Mouse (Mus musculus) c-Kit-positive CD71-positive TER-119-positive erythroid progenitor cells, embryonic 14.5 days (primary cell): ENCODE measurements around the gene Sdk1.

Experiments
- DNase-seq: peaks from one replicate; pipeline ENCODE4 v3.0.0-alpha.2; 2013; ENCODE audit warnings: low spot score

Gene Sdk1

GRCm38 (mm10) chr5:141768761-141769515 is 527.6 kb downstream of the Sdk1 start:
- DNase-seq = no peak

- DNase-seq = no peak
Measured at GRCm38 (mm10) chr5:141771516-141771915, 530.2 kb downstream of the Sdk1 start.

DNA sequence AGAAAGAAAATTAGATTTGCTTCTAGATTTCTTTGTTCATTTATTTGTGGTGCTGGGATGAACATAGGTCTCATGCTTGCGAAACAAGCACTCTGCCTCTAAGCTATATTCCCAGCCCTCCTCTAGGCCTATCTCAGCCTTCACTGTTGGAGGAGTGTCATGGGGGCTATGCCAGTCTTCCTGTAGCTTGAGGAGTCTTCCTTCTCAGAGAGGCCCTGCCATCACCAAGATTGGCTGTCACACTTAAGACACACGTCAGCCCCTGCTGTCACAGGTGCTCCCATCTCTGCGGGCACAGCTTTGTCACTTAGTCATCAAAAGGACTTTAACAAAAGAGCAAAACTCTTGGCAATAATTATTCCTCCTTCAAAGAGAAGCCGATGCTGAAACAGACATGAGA is 536.9 kb downstream of the Sdk1 start:
- DNase-seq = no peak

- no peak for DNase-seq
Measured at GRCm38 (mm10) chr5:141781142-141781541, 539.9 kb downstream of the Sdk1 start.

- DNase-seq = no peak
Measured at GRCm38 (mm10) chr5:141782330-141782729, 541.0 kb downstream of the Sdk1 start.

GRCm38 (mm10) chr5:141783516-141783915 is 542.2 kb downstream of the Sdk1 start:
- DNase-seq = no peak

DNA sequence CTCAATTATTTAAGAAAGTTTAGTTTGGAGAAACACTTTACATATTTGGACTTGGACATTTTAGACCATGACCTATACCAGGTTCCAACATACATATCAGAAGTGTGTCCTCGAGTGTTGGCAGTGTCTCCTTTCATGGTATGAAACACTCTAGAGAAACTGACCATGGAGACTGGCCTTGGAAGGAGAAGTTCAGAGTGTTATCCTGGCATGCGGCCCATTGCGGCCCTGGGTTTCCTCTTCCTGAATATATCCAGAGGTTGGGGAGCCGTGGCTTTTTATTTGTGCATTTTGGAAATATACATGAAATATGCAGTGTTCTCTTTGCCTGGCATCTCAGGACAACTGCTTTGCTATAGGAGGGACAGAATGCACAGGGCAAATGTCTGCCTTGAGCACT is 552.6 kb downstream of the Sdk1 start:
- DNase-seq = no peak

GRCm38 (mm10) chr5:141823823-141824330 is 582.6 kb downstream of the Sdk1 start:
- DNase-seq = no peak

GRCm38 (mm10) chr5:141824739-141825379 is 583.6 kb downstream of the Sdk1 start:
- DNase-seq = no peak

- DNase-seq = no peak
Measured at GRCm38 (mm10) chr5:141835566-141835965, 594.3 kb downstream of the Sdk1 start.

- no peak for DNase-seq
Measured at GRCm38 (mm10) chr5:141836892-141837455, 595.7 kb downstream of the Sdk1 start.

- DNase-seq = no peak
Measured at GRCm38 (mm10) chr5:141844701-141845100, 603.4 kb downstream of the Sdk1 start.

DNA sequence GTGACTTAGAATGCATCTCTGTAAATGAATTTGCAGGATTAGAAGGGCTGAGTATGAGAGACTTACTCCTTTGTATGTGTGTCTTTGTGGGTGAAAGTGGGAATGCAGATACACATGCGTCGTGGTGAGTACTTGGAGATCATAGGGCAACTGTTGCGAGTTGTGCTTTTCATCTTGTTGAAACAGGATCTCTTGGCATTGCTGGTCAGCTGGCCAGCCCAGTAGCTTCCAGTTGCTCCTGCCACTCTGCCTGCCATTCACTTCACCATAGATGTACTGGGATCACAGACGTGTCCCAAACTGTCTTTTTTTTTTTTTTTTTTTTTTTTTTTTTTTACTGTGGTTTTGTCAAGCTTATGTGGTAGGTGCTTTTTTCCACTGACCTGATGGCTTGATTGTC is 606.4 kb downstream of the Sdk1 start:
- DNase-seq = no peak

DNA sequence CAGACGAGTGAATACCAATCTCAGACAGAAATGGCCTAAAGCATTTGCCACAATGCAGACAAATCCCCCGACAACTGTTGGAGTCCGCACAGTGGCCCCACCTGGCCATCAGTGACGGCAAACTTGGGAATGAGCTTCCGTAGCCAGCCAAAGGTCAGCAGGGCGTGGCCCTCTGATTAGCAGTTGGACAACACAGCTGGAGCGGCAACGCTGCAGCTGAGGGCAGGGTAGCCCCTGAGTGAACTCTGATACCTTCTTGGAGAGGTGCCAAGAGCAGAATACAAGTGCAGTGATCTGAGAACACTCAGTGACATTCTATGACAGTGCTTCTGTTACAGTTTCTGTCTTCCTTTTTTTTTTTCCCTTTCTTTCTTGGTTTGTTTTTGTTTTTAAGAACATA is 610.9 kb downstream of the Sdk1 start:
- DNase-seq = no peak

- no peak for DNase-seq
Measured at GRCm38 (mm10) chr5:141856447-141856846, 615.2 kb downstream of the Sdk1 start.

DNA sequence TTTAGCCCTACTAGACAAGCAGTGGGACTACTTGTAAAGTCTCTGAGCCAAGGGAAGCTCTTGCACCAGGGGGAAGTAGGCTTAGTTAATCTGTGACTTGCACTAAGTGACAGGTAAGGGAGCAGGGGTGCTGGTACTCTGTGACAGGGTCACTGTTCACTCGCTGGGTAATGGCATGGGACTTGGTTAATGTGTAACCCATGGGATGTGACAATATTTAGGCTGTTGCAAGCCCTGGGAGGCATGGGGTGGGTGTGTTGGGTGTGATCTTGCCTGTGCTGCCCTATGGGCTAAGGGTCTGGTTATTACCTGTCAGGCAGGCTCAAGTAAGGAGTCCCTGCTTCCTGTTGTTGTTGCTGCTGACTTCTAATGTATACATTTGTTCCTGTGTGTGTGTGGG is 616.5 kb downstream of the Sdk1 start:
- no peak for DNase-seq

DNA sequence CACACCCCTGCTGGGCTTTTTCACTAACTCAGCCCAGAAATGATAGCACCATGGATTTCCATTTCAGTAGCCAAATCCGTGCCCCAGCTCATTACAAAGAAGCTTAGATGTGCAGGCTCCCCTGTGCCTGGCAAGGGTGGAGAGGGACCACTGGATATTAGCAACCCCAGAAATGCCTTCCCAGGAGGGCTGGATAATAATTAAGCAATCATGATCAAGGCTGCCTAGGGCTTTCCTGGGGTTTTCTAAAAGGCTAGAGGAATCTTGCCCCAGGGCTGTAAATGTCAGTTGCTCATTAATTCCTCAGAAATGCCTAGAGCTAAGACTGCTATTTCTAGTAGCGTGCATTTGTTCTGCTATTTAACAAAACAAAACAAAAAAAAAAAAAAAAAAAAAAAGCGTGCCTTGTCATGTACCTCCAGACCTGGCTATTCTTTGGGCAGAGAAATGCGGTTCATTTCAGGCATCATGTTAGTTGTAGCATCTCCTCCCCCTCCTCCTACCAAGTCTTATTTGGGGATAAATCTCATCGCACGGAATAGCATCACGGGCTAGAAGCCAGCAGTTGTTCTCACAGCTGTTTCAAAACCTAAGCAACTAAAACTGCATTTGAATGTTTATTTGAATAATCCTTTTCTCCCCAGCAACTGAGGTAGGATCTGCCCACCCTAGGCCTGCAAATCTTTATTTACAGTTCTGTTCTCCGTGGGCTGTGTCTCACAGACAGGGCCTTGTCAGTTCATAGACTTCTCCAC is 617.3 kb downstream of the Sdk1 start:
- DNase-seq = no peak

DNA sequence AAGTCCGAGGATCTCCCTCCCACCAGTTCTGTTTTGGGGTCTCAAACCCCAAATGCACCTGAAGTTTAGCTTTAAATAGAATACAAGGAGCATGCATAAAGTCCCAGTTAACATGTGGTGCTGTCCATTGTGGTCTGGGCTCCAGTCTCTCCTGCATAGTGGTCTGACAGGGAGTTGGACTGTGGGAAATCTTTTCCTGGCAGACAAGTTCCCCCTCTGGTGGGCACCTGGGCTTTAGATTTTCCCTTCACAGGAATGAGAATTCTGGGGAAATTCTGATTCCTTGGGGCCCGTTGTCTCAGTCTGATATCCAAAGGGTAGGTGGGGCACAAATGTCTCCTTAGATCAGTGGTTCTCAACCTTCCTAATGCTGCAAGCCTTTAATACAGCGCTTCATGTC is 624.8 kb downstream of the Sdk1 start:
- DNase-seq = no peak

- no peak for DNase-seq
Measured at GRCm38 (mm10) chr5:141873751-141874150, 632.5 kb downstream of the Sdk1 start.

- no peak for DNase-seq
Measured at GRCm38 (mm10) chr5:141880661-141881060, 639.4 kb downstream of the Sdk1 start.

DNA sequence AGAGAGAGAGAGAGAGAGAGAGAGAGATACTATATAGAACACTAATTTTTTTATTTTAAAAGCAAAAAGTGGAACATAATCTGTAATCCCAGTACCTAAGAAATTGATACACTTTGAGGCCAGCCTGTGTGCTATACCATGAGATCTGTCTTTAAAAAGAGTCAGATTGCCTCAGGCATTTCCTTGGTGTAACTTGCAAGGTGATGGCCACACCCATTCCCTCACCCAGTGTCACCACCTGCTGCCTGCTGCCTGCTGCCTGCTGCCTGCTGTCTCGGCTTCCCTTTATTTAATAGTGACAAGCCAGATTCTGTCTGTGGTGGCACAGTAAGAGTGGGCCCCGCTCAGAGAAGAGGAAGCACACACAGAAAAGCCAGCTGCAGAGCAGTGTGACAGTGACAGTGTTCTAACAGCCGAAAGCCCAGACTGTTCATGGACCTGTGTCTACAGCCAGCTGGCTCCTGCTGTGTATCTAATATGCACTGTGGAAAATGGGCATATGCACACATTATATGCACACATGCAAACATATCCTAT is 642.9 kb downstream of the Sdk1 start:
- no peak for DNase-seq

DNA sequence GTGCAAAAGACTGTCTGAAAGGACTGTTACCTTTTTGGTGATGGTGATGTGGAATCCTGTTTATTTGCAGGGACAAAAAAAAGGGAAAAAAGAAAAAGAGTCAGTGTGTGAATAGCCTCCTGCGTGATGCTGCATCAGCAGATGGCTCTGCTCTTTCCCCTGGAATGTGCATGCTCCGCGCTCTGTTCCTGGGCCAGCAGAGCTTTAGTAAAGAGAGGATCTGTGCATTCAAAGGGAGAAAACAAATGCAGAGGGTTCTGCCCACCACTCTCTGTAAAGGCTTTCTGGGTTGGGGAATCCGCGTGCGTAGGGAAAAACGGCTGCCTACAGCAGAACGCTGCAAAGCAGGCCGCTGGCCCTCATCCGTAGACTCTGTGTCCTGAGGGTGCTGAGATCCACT is 644.7 kb downstream of the Sdk1 start:
- DNase-seq = no peak
